9 mouse cellular contexts compared by ENCODE assay signal in genomic region chr1:184060381-184060780, GRCm38 (mm10). TPM values are rescaled to one million over a fixed set of nuclear protein-coding genes. Genes with fewer than 3 reads are reported as not detected.
DNase-seq lines count a peak whose midpoint lies in the region; ATAC-seq and TF ChIP-seq lines count a peak whose summit lies in the region.
"Had no signal": no experiment of that assay in that cellular context is flagged by ENCODE, and none has a peak within 500 bp of the region (broad histone marks: within the 10 kb centered on the region; RNA-seq: fewer than 3 reads in every experiment).

No protein-coding gene starts in this region.

- TF ChIP-seq CTCF in layer of hippocampus, adult 2 months (conservative IDR thresholded peaks at IDR 0.05) = no peak
- TF ChIP-seq CTCF in cerebellum, adult 2 months (IDR thresholded peaks at IDR 0.05; ENCODE audit: borderline replicate concordance, insufficient read depth, low read depth, low read length) = no peak

- no peak for ATAC-seq in heart, embryonic 12.5 days (ENCODE audit: insufficient number of reproducible peaks, low FRiP score)
- peak; percentile 87; the same call in 1 of the 2 replicates for ATAC-seq in kidney, embryonic 16.5 days (ENCODE audit: low FRiP score, low TSS enrichment)
- ATAC-seq in hindbrain, embryonic 11.5 days (ENCODE audit: low FRiP score) = no peak

- no peak for TF ChIP-seq POLR2A in cerebellum, adult 2 months (IDR thresholded peaks at IDR 0.05; ENCODE audit: borderline replicate concordance, insufficient read depth, low read length)

- H3K4me3 ChIP-seq in layer of hippocampus, adult 2 months = no peak overlapping the region
- H3K4me3 ChIP-seq in heart, embryonic 12.5 days = no peak overlapping the region
- H3K4me3 ChIP-seq in kidney, embryonic 16.5 days (ENCODE audit: low read length) = no peak overlapping the region
- no peak overlapping the region for H3K4me3 ChIP-seq in hindbrain, embryonic 11.5 days (ENCODE audit: low read depth, low read length)
- H3K4me3 ChIP-seq in cerebellum, adult 2 months (replicated peaks; ENCODE audit: insufficient read depth, low read depth, low read length) = no peak overlapping the region
- H3K4me3 ChIP-seq: myocyte had no signal

- H3K9ac ChIP-seq in heart, embryonic 12.5 days = no peak overlapping the region
- no peak overlapping the region for H3K9ac ChIP-seq in kidney, embryonic 16.5 days (replicated peaks; ENCODE audit: low read length)
- H3K9ac ChIP-seq in hindbrain, embryonic 11.5 days (ENCODE audit: low read depth, low read length) = no peak overlapping the region

- 68% methylated on average over 9 of the region's 9 CpGs for WGBS in heart, embryonic 12.5 days
- 64% methylated on average over 9 of the region's 9 CpGs for WGBS in kidney, embryonic 16.5 days
- 80% methylated on average over 9 of the region's 9 CpGs for WGBS in hindbrain, embryonic 11.5 days
- WGBS in cerebellum, adult 2 months = 45% methylated on average over 9 of the region's 9 CpGs

- no peaks in the 10 kb centered on the region for H3K9me3 ChIP-seq in heart, embryonic 12.5 days (replicated peaks)
- H3K9me3 ChIP-seq in kidney, embryonic 16.5 days (ENCODE audit: low read length) = no peaks in the 10 kb centered on the region
- no peaks in the 10 kb centered on the region for H3K9me3 ChIP-seq in hindbrain, embryonic 11.5 days (ENCODE audit: control insufficient read depth, low read length)

- intact Hi-C loops in left cerebral cortex, postnatal 14 days (cut with DNase I) = no loop called here

- H3K4me1 ChIP-seq in heart, embryonic 12.5 days (replicated peaks) = peaks cover 55% of the 10 kb centered on the region
- H3K4me1 ChIP-seq in kidney, embryonic 16.5 days (ENCODE audit: insufficient read depth, low read length) = 0 out of 2 replicates have a peak, but pooled peaks cover 5% of the 10 kb centered on the region
- H3K4me1 ChIP-seq in hindbrain, embryonic 11.5 days (replicated peaks; ENCODE audit: control insufficient read depth, insufficient read depth, low read length) = no peaks in the 10 kb centered on the region
- H3K4me1 ChIP-seq in cerebellum, adult 2 months (ENCODE audit: control insufficient read depth, insufficient read depth, low read length) = no peaks in the 10 kb centered on the region

- peak overlapping the region; percentile 53; the same call in 1 of the 2 replicates for H3K27ac ChIP-seq in layer of hippocampus, adult 2 months
- peak overlapping the region; percentile 67 for H3K27ac ChIP-seq in heart, embryonic 12.5 days (ENCODE audit: poor library complexity, severe bottlenecking)
- H3K27ac ChIP-seq in kidney, embryonic 16.5 days (ENCODE audit: low read length) = no peak overlapping the region
- H3K27ac ChIP-seq in hindbrain, embryonic 11.5 days (ENCODE audit: low read depth, low read length) = no peak overlapping the region
- H3K27ac ChIP-seq in cerebellum, adult 2 months (ENCODE audit: insufficient read depth, low read length) = no peak overlapping the region

- no peaks in the 10 kb centered on the region for H3K27me3 ChIP-seq in heart, embryonic 12.5 days (replicated peaks)
- no peaks in the 10 kb centered on the region for H3K27me3 ChIP-seq in kidney, embryonic 16.5 days (ENCODE audit: insufficient read depth, low read length)
- no peaks in the 10 kb centered on the region for H3K27me3 ChIP-seq in hindbrain, embryonic 11.5 days (ENCODE audit: control insufficient read depth, insufficient read depth, low read length)
- H3K27me3 ChIP-seq in cerebellum, adult 2 months (ENCODE audit: control insufficient read depth, insufficient read depth, low read length) = no peaks in the 10 kb centered on the region

- H3K4me2 ChIP-seq in heart, embryonic 12.5 days = no peak overlapping the region
- H3K4me2 ChIP-seq in kidney, embryonic 16.5 days (replicated peaks; ENCODE audit: low read depth, low read length) = no peak overlapping the region
- H3K4me2 ChIP-seq in hindbrain, embryonic 11.5 days (replicated peaks; ENCODE audit: low read depth, low read length) = no peak overlapping the region

- no peaks in the 10 kb centered on the region for H3K36me3 ChIP-seq in heart, embryonic 12.5 days
- no peaks in the 10 kb centered on the region for H3K36me3 ChIP-seq in kidney, embryonic 16.5 days (ENCODE audit: insufficient read depth, low read length)
- no peaks in the 10 kb centered on the region for H3K36me3 ChIP-seq in hindbrain, embryonic 11.5 days (ENCODE audit: control insufficient read depth, insufficient read depth, low read length)

- DNase-seq in layer of hippocampus, adult 2 months (ENCODE audit: low spot score in 2 of 2) = no peak
- no peak for DNase-seq in layer of hippocampus, adult 18-20 months (ENCODE audit: low spot score in 2 of 2)
- peak; percentile 89 for DNase-seq in lung, postnatal 36 days
- no peak for DNase-seq in left cerebral cortex, postnatal 14 days (ENCODE audit: low spot score in 2 of 2)
- no peak for DNase-seq in hindbrain, embryonic 11.5 days (ENCODE audit: low spot score)
- no peak for DNase-seq in cerebellum, adult 2 months

RNA-seq across cellular contexts. Expression of gene 1700056E22Rik, which starts 26.3 kb away (rescaled TPM):
- not detected for total RNA-seq in layer of hippocampus, adult 2 months (2021)
- not detected for total RNA-seq in layer of hippocampus, adult 18-20 months (2021)
- 3.2 and 3.8 TPM in 2 replicates for polyA plus RNA-seq in heart, embryonic 12.5 days (2016; fragmentation: Nextera tagmentation; extraction: Ambion mirVana)
- polyA plus RNA-seq in kidney, embryonic 16.5 days (2015; fragmentation: Nextera tagmentation; extraction: Ambion mirVana) = 1.6 and 1.7 TPM in 2 replicates
- under 1 TPM in 1 of 2 experiments, not detected in 1; 0.36 TPM for total RNA-seq in left cerebral cortex, postnatal 14 days (2021)
- polyA plus RNA-seq in hindbrain, embryonic 11.5 days (2014; fragmentation: Nextera tagmentation; extraction: Ambion mirVana) = 1.9 and 2.2 TPM in 2 replicates
- 0.51 and 0.71 TPM in 2 replicates for polyA plus RNA-seq in cerebellum, adult 2 months (2012; rRNA removed)

RNA-seq across cellular contexts. Expression of gene Dusp10, which starts 47.3 kb away (rescaled TPM):
- total RNA-seq in layer of hippocampus, adult 2 months (2021) = 1 to 10 TPM; 4.9 to 5.3 TPM
- total RNA-seq in layer of hippocampus, adult 18-20 months (2021) = 1 to 10 TPM; 4.6 to 5.2 TPM
- polyA plus RNA-seq in heart, embryonic 12.5 days (2016; fragmentation: Nextera tagmentation; extraction: Ambion mirVana) = 13.0 and 14.9 TPM in 2 replicates
- polyA plus RNA-seq in kidney, embryonic 16.5 days (2015; fragmentation: Nextera tagmentation; extraction: Ambion mirVana) = 7.1 and 7.4 TPM in 2 replicates
- 1 to 10 TPM; 5.7 to 5.8 TPM for total RNA-seq in left cerebral cortex, postnatal 14 days (2021)
- 6.5 and 7.2 TPM in 2 replicates for polyA plus RNA-seq in hindbrain, embryonic 11.5 days (2014; fragmentation: Nextera tagmentation; extraction: Ambion mirVana)
- 28.7 and 32.8 TPM in 2 replicates for polyA plus RNA-seq in cerebellum, adult 2 months (2012; rRNA removed)

Comparison
In these comparisons a context has a peak if more than half of its experiments do, and no peak if none do; other contexts are left out.
1. H3K27ac ChIP-seq: peak in layer of hippocampus, adult 2 months (single experiment) and heart, embryonic 12.5 days (single experiment); none in kidney, embryonic 16.5 days (single experiment), hindbrain, embryonic 11.5 days (single experiment) and cerebellum, adult 2 months (single experiment).